In genomic region chr11:64895804-64896466, GRCm38 (mm10) we compare ENCODE assay signal across 20 mouse cellular contexts.
DNase-seq lines count a peak whose midpoint lies in the region; ATAC-seq lines count a peak whose summit lies in the region.
"Had no signal": no experiment of that assay in that cellular context is flagged by ENCODE, and none has a peak within 500 bp of the region (broad histone marks: within the 10 kb centered on the region; RNA-seq: fewer than 3 reads in every experiment).

No protein-coding gene starts in this region.

- ATAC-seq in forebrain, embryonic 14.5 days, result peak; percentile 89
- ATAC-seq in forebrain, embryonic 12.5 days (ENCODE audit: low FRiP score), result no peak
- ATAC-seq: hindbrain, embryonic 16.5 days; inflammation-experienced regulatory T-cells, adult 6 months had no signal

- 62% methylated on average over 14 of the region's 14 CpGs for WGBS in forebrain, embryonic 14.5 days
- WGBS in forebrain, embryonic 12.5 days, result 82% methylated on average over 14 of the region's 14 CpGs

- H3K4me2 ChIP-seq in forebrain, embryonic 14.5 days (ENCODE audit: low read length), result no peak overlapping the region
- H3K4me2 ChIP-seq in forebrain, embryonic 12.5 days, result no peak overlapping the region
- H3K4me2 ChIP-seq: hindbrain, embryonic 12.5 days had no signal

- H3K36me3 ChIP-seq in forebrain, embryonic 14.5 days (ENCODE audit: control insufficient read depth, insufficient read depth, low read length), result no peaks in the 10 kb centered on the region
- H3K36me3 ChIP-seq in forebrain, embryonic 12.5 days (replicated peaks), result no peaks in the 10 kb centered on the region
- H3K36me3 ChIP-seq: embryonic facial prominence, embryonic 10.5 days; heart, embryonic 10.5 days; hindbrain, embryonic 12.5 days had no signal

- 0 out of 2 replicates have a peak, but pooled peaks cover 2% of the 10 kb centered on the region for H3K4me1 ChIP-seq in forebrain, embryonic 14.5 days (ENCODE audit: control insufficient read depth, insufficient read depth, low read length)
- peaks cover 7% of the 10 kb centered on the region; the same call in 1 of the 2 replicates for H3K4me1 ChIP-seq in forebrain, embryonic 12.5 days

- H3K9me3 ChIP-seq in forebrain, embryonic 14.5 days (replicated peaks; ENCODE audit: control insufficient read depth, low read length), result no peaks in the 10 kb centered on the region
- no peaks in the 10 kb centered on the region for H3K9me3 ChIP-seq in forebrain, embryonic 12.5 days
- H3K9me3 ChIP-seq: embryonic facial prominence, embryonic 10.5 days; heart, embryonic 10.5 days; hindbrain, embryonic 12.5 days had no signal

- no peak overlapping the region for H3K4me3 ChIP-seq in forebrain, embryonic 14.5 days (ENCODE audit: low read depth, low read length)
- no peak overlapping the region for H3K4me3 ChIP-seq in forebrain, embryonic 12.5 days (replicated peaks)
- H3K4me3 ChIP-seq: embryonic facial prominence, embryonic 10.5 days; heart, embryonic 10.5 days; hindbrain, embryonic 12.5 days had no signal

- no peak overlapping the region for H3K27ac ChIP-seq in forebrain, embryonic 14.5 days (ENCODE audit: low read depth, low read length)
- H3K27ac ChIP-seq in forebrain, embryonic 12.5 days, result no peak overlapping the region
- H3K27ac ChIP-seq: embryonic facial prominence, embryonic 10.5 days; heart, embryonic 10.5 days; hindbrain, embryonic 12.5 days had no signal

- H3K27me3 ChIP-seq in forebrain, embryonic 14.5 days (replicated peaks; ENCODE audit: control insufficient read depth, insufficient read depth, low read length), result peaks cover 8% of the 10 kb centered on the region; the same call in 1 of the 2 replicates
- peaks cover 17% of the 10 kb centered on the region for H3K27me3 ChIP-seq in forebrain, embryonic 12.5 days
- H3K27me3 ChIP-seq: hindbrain, embryonic 12.5 days had no signal

- H3K9ac ChIP-seq in forebrain, embryonic 14.5 days (ENCODE audit: low read length), result no peak overlapping the region
- no peak overlapping the region for H3K9ac ChIP-seq in forebrain, embryonic 12.5 days
- H3K9ac ChIP-seq: hindbrain, embryonic 12.5 days had no signal

- DNase-seq in forebrain, embryonic 14.5 days (ENCODE audit: low spot score), result peak; percentile 82
- DNase-seq in layer of hippocampus, postnatal 14 days (ENCODE audit: low spot score in 2 of 2), result peak; percentile 5 to 15
- no peak for DNase-seq in layer of hippocampus, postnatal 25 days (ENCODE audit: extremely low spot score in 1 of 2, low spot score in 1 of 2)
- peak; percentile 21 for DNase-seq in right cerebral cortex, postnatal 4 days
- no peak for DNase-seq in right cerebral cortex, postnatal 25 days
- no peak for DNase-seq in testis, postnatal 14 days (ENCODE audit: low spot score)
- DNase-seq in spleen, postnatal 10 days (ENCODE audit: low spot score in 2 of 2), result no peak
- DNase-seq: adrenal gland, postnatal 10 days; cerebellum, adult 2 months; cerebellum, postnatal 10 days; gastrocnemius, postnatal 10 days; heart, adult 18-20 months; heart, postnatal 10 days; heart, postnatal 4 days had no signal

Comparison
In these comparisons a context has a peak if more than half of its experiments do, and no peak if none do; other contexts are left out.
1. DNase-seq: peak in forebrain, embryonic 14.5 days (single experiment), layer of hippocampus, postnatal 14 days (2 of 2) and right cerebral cortex, postnatal 4 days (single experiment); none in layer of hippocampus, postnatal 25 days (0 of 2), right cerebral cortex, postnatal 25 days (single experiment), testis, postnatal 14 days (single experiment) and spleen, postnatal 10 days (0 of 2).